Mouse (Mus musculus): Measurements from ENCODE around the gene Tacc3.

The Tacc3 gene

GRCm38 (mm10) chr5:33694848-33695717, 37.2 kb downstream of the Tacc3 start:
- in situ Hi-C loops (cut with MboI, MseI): no loop called here

GRCm38 (mm10) chr5:33695718-33696121, 37.8 kb downstream of the Tacc3 start:
- in situ Hi-C loops (cut with MboI, MseI): no loop called here

GRCm38 (mm10) chr5:33696430-33696829, 38.5 kb downstream of the Tacc3 start:
- in situ Hi-C loops (cut with MboI, MseI): no loop called here

GRCm38 (mm10) chr5:33697534-33697933, 39.6 kb downstream of the Tacc3 start:
- in situ Hi-C loops (cut with MboI, MseI): no loop called here

- in situ Hi-C loops (cut with MboI, MseI): no loop called here
Measured at GRCm38 (mm10) chr5:33697947-33698512, 40.1 kb downstream of the Tacc3 start.

- in situ Hi-C loops (cut with MboI, MseI): no loop called here
Measured at GRCm38 (mm10) chr5:33698669-33699068, 40.7 kb downstream of the Tacc3 start.

GRCm38 (mm10) chr5:33700010-33700409, 42.1 kb downstream of the Tacc3 start:
- in situ Hi-C loops (cut with MboI, MseI): loop anchor here (25.0 kb wide), 1 partner anchor 1413 kb away; no protein-coding TSS in a partner anchor

- in situ Hi-C loops (cut with MboI, MseI): loop anchor here (25.0 kb wide), 1 partner anchor 1415 kb away; no protein-coding TSS in a partner anchor
Measured at GRCm38 (mm10) chr5:33701832-33702231, 43.9 kb downstream of the Tacc3 start.

- in situ Hi-C loops (cut with MboI, MseI): loop anchor here (25.0 kb wide), 1 partner anchor 1417 kb away; no protein-coding TSS in a partner anchor
Measured at GRCm38 (mm10) chr5:33703999-33704398, 46.1 kb downstream of the Tacc3 start.

- in situ Hi-C loops (cut with MboI, MseI): loop anchor here (25.0 kb wide), 1 partner anchor 1418 kb away; no protein-coding TSS in a partner anchor
Measured at GRCm38 (mm10) chr5:33704945-33705611, 47.1 kb downstream of the Tacc3 start.

- in situ Hi-C loops (cut with MboI, MseI): loop anchor here (25.0 kb wide), 1 partner anchor 1418 kb away; no protein-coding TSS in a partner anchor
Measured at GRCm38 (mm10) chr5:33705612-33706349, 47.9 kb downstream of the Tacc3 start.

GRCm38 (mm10) chr5:33706350-33706629, 48.4 kb downstream of the Tacc3 start:
- in situ Hi-C loops (cut with MboI, MseI): loop anchor here (25.0 kb wide), 1 partner anchor 1419 kb away; no protein-coding TSS in a partner anchor

- in situ Hi-C loops (cut with MboI, MseI): loop anchor here (25.0 kb wide), 1 partner anchor 1420 kb away; no protein-coding TSS in a partner anchor
Measured at GRCm38 (mm10) chr5:33707163-33707562, 49.2 kb downstream of the Tacc3 start.

GRCm38 (mm10) chr5:33709037-33709436, 51.1 kb downstream of the Tacc3 start:
- in situ Hi-C loops (cut with MboI, MseI): loop anchor here (25.0 kb wide), 1 partner anchor 1422 kb away; no protein-coding TSS in a partner anchor

GRCm38 (mm10) chr5:33712550-33712949, 54.6 kb downstream of the Tacc3 start:
- in situ Hi-C loops (cut with MboI, MseI): loop anchor here (25.0 kb wide), 1 partner anchor 1425 kb away; no protein-coding TSS in a partner anchor

GRCm38 (mm10) chr5:33715182-33715581, 57.3 kb downstream of the Tacc3 start:
- in situ Hi-C loops (cut with MboI, MseI): loop anchor here (25.0 kb wide), 1 partner anchor 1428 kb away; no protein-coding TSS in a partner anchor

- in situ Hi-C loops (cut with MboI, MseI): loop anchor here (25.0 kb wide), 1 partner anchor 1429 kb away; no protein-coding TSS in a partner anchor
Measured at GRCm38 (mm10) chr5:33716467-33716866, 58.5 kb downstream of the Tacc3 start.

- in situ Hi-C loops (cut with MboI, MseI): loop anchor here (25.0 kb wide), 1 partner anchor 1431 kb away; no protein-coding TSS in a partner anchor
Measured at GRCm38 (mm10) chr5:33718460-33718859, 60.5 kb downstream of the Tacc3 start.

- in situ Hi-C loops (cut with MboI, MseI): loop anchor here (25.0 kb wide), 1 partner anchor 1434 kb away; no protein-coding TSS in a partner anchor
Measured at GRCm38 (mm10) chr5:33720852-33721490, 63.0 kb downstream of the Tacc3 start.

GRCm38 (mm10) chr5:33721541-33722265, 63.8 kb downstream of the Tacc3 start, which contains the start of gene Fgfr3:
TSS of gene Fgfr3 (plus strand) at chr5:33721674.
- in situ Hi-C loops (cut with MboI, MseI): loop anchor here (25.0 kb wide), 1 partner anchor 1434 kb away; no protein-coding TSS in a partner anchor
